Mouse (Mus musculus) heart, embryonic 14.5 days (tissue): ENCODE data around the gene Olfr592. TPM values are rescaled to one million over a fixed set of nuclear protein-coding genes. Genes with fewer than 3 reads are reported as not detected.

Experiments used
- polyA plus RNA-seq: library from polyadenylated mRNA; unstranded; fragments of >200 nt; fragmentation: Nextera tagmentation; extraction: Ambion mirVana; gene quantifications from 2 replicates; pipeline ENCODE4 v1.2.1, GENCODE M21; 2014

Olfr592 gene
- polyA plus RNA-seq, 1 experiment from 2014 or later, result not detected

Other genes starting within 250 kb of the Olfr592 start
- gene Olfr573-ps1, start 242.2 kb upstream of the Olfr592 start, polyA plus RNA-seq, result not detected in 2 replicates
- not detected in 2 replicates for gene Olfr574, start 236.3 kb upstream of the Olfr592 start, polyA plus RNA-seq
- gene Olfr575, start 226.0 kb upstream of the Olfr592 start, polyA plus RNA-seq, result not detected in 2 replicates
- not detected in 2 replicates for gene Olfr576, start 222.1 kb upstream of the Olfr592 start, polyA plus RNA-seq
- not detected in 2 replicates for gene Olfr577, start 208.9 kb upstream of the Olfr592 start, polyA plus RNA-seq
- not detected in 2 replicates for gene Olfr578, start 195.5 kb upstream of the Olfr592 start, polyA plus RNA-seq
- not detected in 2 replicates for gene Olfr582, start 146.8 kb upstream of the Olfr592 start, polyA plus RNA-seq
- not detected in 2 replicates for gene Olfr583, start 133.5 kb upstream of the Olfr592 start, polyA plus RNA-seq
- not detected in 2 replicates for gene Olfr584, start 102.9 kb upstream of the Olfr592 start, polyA plus RNA-seq
- not detected in 2 replicates for gene Olfr585, start 87.1 kb upstream of the Olfr592 start, polyA plus RNA-seq
- not detected in 2 replicates for gene Olfr586, start 59.2 kb upstream of the Olfr592 start, polyA plus RNA-seq
- gene Olfr588-ps1, start 43.9 kb upstream of the Olfr592 start, polyA plus RNA-seq, result not detected in 2 replicates
- not detected in 2 replicates for gene Olfr589, start 28.4 kb upstream of the Olfr592 start, polyA plus RNA-seq
- not detected in 2 replicates for gene Olfr591, start 6.5 kb upstream of the Olfr592 start, polyA plus RNA-seq
- gene Olfr593, start 27.1 kb downstream of the Olfr592 start, polyA plus RNA-seq, result not detected in 2 replicates
- not detected in 2 replicates for gene Olfr594, start 32.2 kb downstream of the Olfr592 start, polyA plus RNA-seq
- gene Usp17ld, start 67.7 kb downstream of the Olfr592 start, polyA plus RNA-seq, result not detected in 2 replicates
- gene Olfr596, start 120.8 kb downstream of the Olfr592 start, polyA plus RNA-seq, result not detected in 2 replicates
- gene Olfr597, start 131.5 kb downstream of the Olfr592 start, polyA plus RNA-seq, result not detected in 2 replicates
- gene Olfr598, start 138.8 kb downstream of the Olfr592 start, polyA plus RNA-seq, result not detected in 2 replicates
- gene Olfr599, start 151.1 kb downstream of the Olfr592 start, polyA plus RNA-seq, result not detected in 2 replicates
- not detected in 2 replicates for gene Olfr600, start 164.9 kb downstream of the Olfr592 start, polyA plus RNA-seq
- not detected in 2 replicates for gene Olfr601, start 177.9 kb downstream of the Olfr592 start, polyA plus RNA-seq
- gene Olfr603, start 201.4 kb downstream of the Olfr592 start, polyA plus RNA-seq, result not detected in 2 replicates
- gene Usp17lc, start 230.3 kb downstream of the Olfr592 start, polyA plus RNA-seq, result not detected in 2 replicates